Mouse (Mus musculus) right cerebral cortex, postnatal 10 days (tissue): Measurements from ENCODE around the gene Ubiad1.

Experiments
- DNase-seq, 2 experiments: peaks; one replicate each; pipeline ENCODE4 v3.0.0; 2021; ENCODE audit warnings: low spot score in 2 of 2

The Ubiad1 gene

DNA sequence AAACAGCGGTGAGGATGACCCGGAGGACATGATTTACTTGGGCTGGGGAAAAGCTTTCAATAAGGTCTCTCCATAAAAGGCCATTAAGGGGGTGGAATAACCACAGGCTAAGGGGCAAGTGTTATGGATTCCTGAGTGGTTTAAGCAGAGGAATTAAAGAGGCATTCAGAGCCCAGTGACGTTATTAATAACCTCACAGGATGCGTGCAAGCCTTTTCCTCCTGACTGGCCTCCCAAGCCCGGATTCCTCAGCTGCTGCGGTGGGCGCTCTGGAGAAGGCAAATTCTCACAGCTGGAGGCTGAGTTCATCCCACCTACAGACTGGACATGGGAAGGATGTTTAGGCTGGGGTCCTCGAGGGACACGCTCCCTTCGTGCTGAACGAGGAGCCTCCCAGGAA is 39.8 kb downstream of the Ubiad1 start:
- DNase-seq: no peak

DNA sequence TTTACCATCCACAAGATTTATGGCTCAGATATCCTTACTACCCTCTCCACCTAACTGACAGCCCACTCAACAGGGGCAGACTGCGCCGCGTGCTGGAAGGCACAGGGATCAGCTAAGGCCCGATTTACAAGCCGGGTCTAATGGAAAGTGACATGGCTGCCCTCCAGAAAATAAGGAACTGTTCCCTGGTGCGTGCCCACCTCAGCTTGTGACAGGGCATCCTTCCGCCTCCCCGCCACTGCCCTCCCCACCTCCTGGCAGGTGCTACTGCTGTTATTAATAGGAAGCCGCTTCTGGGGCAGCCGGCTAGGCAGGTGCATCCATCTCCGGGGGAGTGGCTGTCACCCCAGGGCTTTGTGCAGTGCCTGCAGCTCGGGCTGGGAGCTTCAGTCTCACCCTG is 41.2 kb downstream of the Ubiad1 start:
- DNase-seq: no peak

DNA sequence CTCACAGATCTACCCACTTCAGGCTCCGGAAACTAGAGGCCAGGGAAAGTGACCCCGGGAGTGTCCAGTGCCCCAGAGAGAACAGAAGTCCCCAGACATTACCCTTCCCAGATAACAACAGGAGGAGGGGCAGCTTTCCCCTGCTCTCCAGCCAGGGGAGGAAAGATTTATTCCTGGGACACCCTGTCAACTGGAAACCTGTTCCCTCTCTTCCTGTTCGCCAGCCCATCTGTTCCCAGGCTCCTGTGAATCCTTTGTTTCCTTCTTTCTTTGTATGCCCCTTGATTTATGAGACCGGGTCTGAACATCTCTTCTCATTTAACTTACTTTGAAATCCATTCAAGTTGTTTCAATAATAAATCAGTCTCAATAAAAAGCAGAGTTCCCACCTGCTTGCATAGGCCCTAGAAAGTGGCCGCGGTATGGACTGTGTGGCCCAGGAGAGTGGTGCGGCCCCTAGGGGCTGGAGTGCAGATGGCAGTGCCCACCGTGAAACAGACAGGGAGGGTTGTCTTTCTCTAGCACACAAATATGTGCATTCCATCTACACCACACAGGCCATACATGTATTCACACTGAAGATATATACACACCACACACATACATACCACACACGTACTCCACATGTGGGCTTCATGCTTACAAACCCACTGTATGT is 45.0 kb downstream of the Ubiad1 start:
- DNase-seq: no peak

GRCm38 (mm10) chr4:148397531-148398287 is 46.9 kb downstream of the Ubiad1 start:
- DNase-seq: no peak

- DNase-seq: peak; percentile 47 to 65
Observed at GRCm38 (mm10) chr4:148397113-148397512, 47.5 kb downstream of the Ubiad1 start.

DNA sequence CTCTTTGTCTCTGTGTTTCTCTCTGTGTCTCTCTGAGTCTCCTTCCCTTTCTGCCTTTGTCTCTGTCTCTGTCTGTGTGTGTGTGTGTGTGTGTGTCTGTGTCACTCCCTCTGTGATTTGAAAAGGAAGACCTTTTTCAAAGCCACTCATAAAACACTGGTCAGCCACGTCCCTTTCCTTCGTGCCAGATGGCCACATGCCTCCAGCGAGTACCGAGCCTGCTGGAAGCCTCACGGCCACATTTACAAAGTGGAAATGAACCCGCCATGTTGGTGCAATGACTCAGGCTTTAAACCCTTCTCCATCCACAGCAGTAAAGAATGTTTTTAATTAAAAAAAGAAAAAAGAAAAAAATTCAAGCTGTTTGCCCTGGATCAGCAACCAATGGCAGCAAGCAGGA is 48.7 kb downstream of the Ubiad1 start:
- no peak for DNase-seq

- DNase-seq: no peak
Observed at GRCm38 (mm10) chr4:148395198-148395597, 49.4 kb downstream of the Ubiad1 start.

GRCm38 (mm10) chr4:148391714-148392310 is 52.8 kb downstream of the Ubiad1 start:
- peak; percentile 47 to 52 for DNase-seq

- DNase-seq: no peak
Observed at GRCm38 (mm10) chr4:148389635-148390034, 54.9 kb downstream of the Ubiad1 start.

DNA sequence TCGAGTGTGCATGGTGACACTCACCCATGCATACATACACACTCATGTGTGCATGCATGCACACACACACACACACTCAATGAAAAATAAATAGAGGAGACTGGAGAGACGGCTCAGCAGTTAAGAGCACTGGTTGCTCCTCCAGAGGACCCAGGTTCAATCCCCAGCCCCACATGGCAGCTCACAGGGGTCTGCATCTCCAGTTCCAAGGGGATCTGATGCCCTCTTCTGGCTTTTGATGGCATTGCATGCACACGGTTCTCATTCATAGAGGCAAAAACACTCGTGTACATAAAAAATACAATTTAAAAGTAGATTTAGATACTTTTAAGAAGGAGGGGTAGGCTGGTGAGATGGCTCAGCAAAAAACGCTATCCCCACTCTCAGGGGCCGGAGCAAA is 55.5 kb downstream of the Ubiad1 start:
- DNase-seq: no peak

- DNase-seq: no peak
Observed at GRCm38 (mm10) chr4:148385269-148385668, 59.3 kb downstream of the Ubiad1 start.
